In the genomic region with DNA sequence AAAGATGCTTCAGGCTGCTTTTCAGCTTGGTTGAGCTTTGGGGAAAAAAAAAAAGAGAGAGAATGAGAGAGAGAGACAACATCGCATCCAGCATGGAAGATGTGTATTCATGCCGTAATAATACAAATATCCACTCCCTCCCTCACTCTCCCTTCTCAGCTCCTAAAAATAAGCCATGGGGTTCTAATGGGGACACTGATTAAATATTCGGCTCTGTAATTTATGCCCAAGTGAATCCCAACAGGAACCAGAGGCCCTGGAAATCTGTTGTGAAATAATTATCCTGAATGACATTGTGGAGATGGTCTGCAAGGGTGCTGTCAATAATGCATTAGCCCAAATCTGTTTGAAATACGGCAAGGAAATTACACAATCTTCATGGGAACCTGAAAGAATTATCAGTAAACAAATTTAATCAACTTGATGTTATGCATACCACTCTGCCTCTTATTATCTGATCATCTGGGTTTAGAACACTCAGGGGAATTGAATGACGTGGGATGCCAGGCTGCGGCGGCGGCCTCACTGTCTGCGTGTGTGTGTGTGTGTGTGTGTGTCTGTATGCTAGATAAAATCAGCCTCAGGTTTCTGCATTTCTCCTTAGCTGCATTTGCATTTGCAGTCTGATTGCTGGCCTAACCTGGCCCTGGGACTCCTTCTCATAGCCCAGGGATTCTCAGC, we compare ENCODE assay signal across 15 mouse cellular contexts. TPM values are rescaled to one million over a fixed set of nuclear protein-coding genes. Genes with fewer than 3 reads are reported as not detected.
DNase-seq lines count a peak whose midpoint lies in the region; ATAC-seq and TF ChIP-seq lines count a peak whose summit lies in the region.
"Had no signal": no experiment of that assay in that cellular context is flagged by ENCODE, and none has a peak within 500 bp of the region (broad histone marks: within the 10 kb centered on the region; RNA-seq: fewer than 3 reads in every experiment).

No protein-coding gene starts in this region.

- WGBS in stomach, embryonic 16.5 days: 67% methylated on average over 9 of the region's 9 CpGs
- 73% methylated on average over 9 of the region's 9 CpGs for WGBS in stomach, postnatal 0 days
- 31% methylated on average over 9 of the region's 9 CpGs for WGBS in forebrain, embryonic 15.5 days
- WGBS in midbrain, embryonic 12.5 days: 54% methylated on average over 9 of the region's 9 CpGs

- H3K4me3 ChIP-seq in stomach, embryonic 16.5 days (replicated peaks; ENCODE audit: low read length): no peak overlapping the region
- H3K4me3 ChIP-seq in stomach, postnatal 0 days (ENCODE audit: low read depth, low read length): no peak overlapping the region
- H3K4me3 ChIP-seq in forebrain, embryonic 15.5 days: no peak overlapping the region
- H3K4me3 ChIP-seq in midbrain, embryonic 12.5 days: no peak overlapping the region
- H3K4me3 ChIP-seq: liver, embryonic 15.5 days had no signal

- no peak for DNase-seq in stomach, postnatal 0 days (ENCODE audit: low spot score)
- DNase-seq in urinary bladder, postnatal 36 days (ENCODE audit: low spot score in 2 of 2): peak; percentile 16 to 37
- DNase-seq in gastrocnemius, postnatal 4 days (ENCODE audit: low spot score in 2 of 2): no peak
- DNase-seq in kidney, postnatal 36 days: no peak
- DNase-seq: adrenal gland, adult 8-10 months; cerebellum, adult 18-20 months; gastrocnemius, postnatal 14 days; heart, postnatal 36 days; kidney, postnatal 10 days had no signal

- H3K27ac ChIP-seq in stomach, embryonic 16.5 days (ENCODE audit: low read length): no peak overlapping the region
- no peak overlapping the region for H3K27ac ChIP-seq in stomach, postnatal 0 days (replicated peaks)
- peak overlapping the region; percentile 69 for H3K27ac ChIP-seq in forebrain, embryonic 15.5 days (replicated peaks)
- H3K27ac ChIP-seq in midbrain, embryonic 12.5 days (replicated peaks): peak overlapping the region; percentile 64
- H3K27ac ChIP-seq: liver, embryonic 15.5 days; macrophage had no signal

- TF ChIP-seq EP300 in stomach, postnatal 0 days (optimal IDR thresholded peaks at IDR 0.05): no peak

- H3K36me3 ChIP-seq in stomach, embryonic 16.5 days (ENCODE audit: control insufficient read depth, insufficient read depth, low read length): no peaks in the 10 kb centered on the region
- no peaks in the 10 kb centered on the region for H3K36me3 ChIP-seq in stomach, postnatal 0 days (ENCODE audit: control insufficient read depth, insufficient read depth, low read length)
- no peaks in the 10 kb centered on the region for H3K36me3 ChIP-seq in forebrain, embryonic 15.5 days
- H3K36me3 ChIP-seq in midbrain, embryonic 12.5 days: no peaks in the 10 kb centered on the region
- H3K36me3 ChIP-seq: G1E; liver, embryonic 15.5 days had no signal

- no peak overlapping the region for H3K4me2 ChIP-seq in stomach, embryonic 16.5 days (ENCODE audit: low read depth, low read length)
- no peak overlapping the region for H3K4me2 ChIP-seq in stomach, postnatal 0 days (replicated peaks; ENCODE audit: low read depth)
- no peak overlapping the region for H3K4me2 ChIP-seq in forebrain, embryonic 15.5 days (replicated peaks)
- no peak overlapping the region for H3K4me2 ChIP-seq in midbrain, embryonic 12.5 days (replicated peaks)
- H3K4me2 ChIP-seq: liver, embryonic 15.5 days had no signal

- peaks cover 7% of the 10 kb centered on the region for H3K4me1 ChIP-seq in stomach, embryonic 16.5 days (ENCODE audit: control insufficient read depth, insufficient read depth, low read length)
- peaks cover 4% of the 10 kb centered on the region; the same call in 1 of the 2 replicates for H3K4me1 ChIP-seq in stomach, postnatal 0 days (replicated peaks; ENCODE audit: control insufficient read depth, insufficient read depth)
- peaks cover 43% of the 10 kb centered on the region for H3K4me1 ChIP-seq in forebrain, embryonic 15.5 days
- peaks cover 45% of the 10 kb centered on the region for H3K4me1 ChIP-seq in midbrain, embryonic 12.5 days
- H3K4me1 ChIP-seq: liver, embryonic 15.5 days had no signal

- H3K9me3 ChIP-seq in stomach, embryonic 16.5 days (replicated peaks; ENCODE audit: control insufficient read depth, low read length): peaks cover 5% of the 10 kb centered on the region; the same call in 1 of the 2 replicates
- no peaks in the 10 kb centered on the region for H3K9me3 ChIP-seq in stomach, postnatal 0 days (ENCODE audit: control insufficient read depth, low read length)
- no peaks in the 10 kb centered on the region for H3K9me3 ChIP-seq in forebrain, embryonic 15.5 days
- no peaks in the 10 kb centered on the region for H3K9me3 ChIP-seq in midbrain, embryonic 12.5 days
- H3K9me3 ChIP-seq: G1E; liver, embryonic 15.5 days had no signal

- H3K27me3 ChIP-seq in stomach, embryonic 16.5 days (ENCODE audit: control insufficient read depth, insufficient read depth, low read length): no peaks in the 10 kb centered on the region
- no peaks in the 10 kb centered on the region for H3K27me3 ChIP-seq in stomach, postnatal 0 days (ENCODE audit: control insufficient read depth, insufficient read depth, low read length)
- H3K27me3 ChIP-seq in forebrain, embryonic 15.5 days: no peaks in the 10 kb centered on the region
- H3K27me3 ChIP-seq in midbrain, embryonic 12.5 days: no peaks in the 10 kb centered on the region
- H3K27me3 ChIP-seq: liver, embryonic 15.5 days had no signal

- peak; percentile 13; the same call in 1 of the 2 replicates for ATAC-seq in stomach, embryonic 16.5 days (ENCODE audit: insufficient read depth, low FRiP score)
- no peak for ATAC-seq in stomach, postnatal 0 days (ENCODE audit: low FRiP score, low TSS enrichment)
- ATAC-seq in forebrain, embryonic 15.5 days (replicated peaks): peak; percentile 52
- ATAC-seq in midbrain, embryonic 12.5 days (ENCODE audit: low FRiP score, low read depth): no peak

- H3K9ac ChIP-seq in stomach, embryonic 16.5 days (ENCODE audit: low read length): no peak overlapping the region
- H3K9ac ChIP-seq in stomach, postnatal 0 days (ENCODE audit: low read length): no peak overlapping the region
- no peak overlapping the region for H3K9ac ChIP-seq in forebrain, embryonic 15.5 days (replicated peaks)
- H3K9ac ChIP-seq in midbrain, embryonic 12.5 days (replicated peaks): no peak overlapping the region
- H3K9ac ChIP-seq: liver, embryonic 15.5 days had no signal

- TF ChIP-seq CTCF in stomach, postnatal 0 days (IDR thresholded peaks at IDR 0.05; ENCODE audit: low read depth): no peak

RNA-seq across cellular contexts. Expression of a gene that starts 48.1 kb away (rescaled TPM):
- 701 and 860 TPM in 2 replicates for polyA plus RNA-seq in stomach, embryonic 16.5 days (2015; fragmentation: Nextera tagmentation; extraction: Ambion mirVana)
- polyA plus RNA-seq in stomach, postnatal 0 days (2015; fragmentation: Nextera tagmentation; extraction: Ambion mirVana): 1,066 and 1,112 TPM in 2 replicates
- polyA plus RNA-seq in forebrain, embryonic 15.5 days (2015; fragmentation: Nextera tagmentation; extraction: Ambion mirVana): 563 and 611 TPM in 2 replicates
- 901 and 946 TPM in 2 replicates for polyA plus RNA-seq in midbrain, embryonic 12.5 days (2016; fragmentation: Nextera tagmentation; extraction: Ambion mirVana)
- 1,000 to 10,000 TPM; 1,547 to 1,580 TPM for total RNA-seq in gastrocnemius, postnatal 4 days (2021)

RNA-seq across cellular contexts. Expression of a gene that starts 48.1 kb away (rescaled TPM):
- 14.9 and 16.9 TPM in 2 replicates for polyA plus RNA-seq in stomach, embryonic 16.5 days (2015; fragmentation: Nextera tagmentation; extraction: Ambion mirVana)
- polyA plus RNA-seq in stomach, postnatal 0 days (2015; fragmentation: Nextera tagmentation; extraction: Ambion mirVana): 6.3 and 7.0 TPM in 2 replicates
- polyA plus RNA-seq in forebrain, embryonic 15.5 days (2015; fragmentation: Nextera tagmentation; extraction: Ambion mirVana): 20.5 and 22.6 TPM in 2 replicates
- 22.5 and 24.5 TPM in 2 replicates for polyA plus RNA-seq in midbrain, embryonic 12.5 days (2016; fragmentation: Nextera tagmentation; extraction: Ambion mirVana)
- total RNA-seq in gastrocnemius, postnatal 4 days (2021): 10 to 100 TPM; 14.3 to 16.8 TPM

Comparison
In these comparisons a context has a peak if more than half of its experiments do, and no peak if none do; other contexts are left out.
1. ATAC-seq: peak in stomach, embryonic 16.5 days (single experiment) and forebrain, embryonic 15.5 days (single experiment); none in stomach, postnatal 0 days (single experiment) and midbrain, embryonic 12.5 days (single experiment).
2. H3K27ac ChIP-seq: peak in forebrain, embryonic 15.5 days (single experiment) and midbrain, embryonic 12.5 days (single experiment); none in stomach, embryonic 16.5 days (single experiment) and stomach, postnatal 0 days (single experiment).
3. DNase-seq: peak in urinary bladder, postnatal 36 days (2 of 2); none in stomach, postnatal 0 days (single experiment), gastrocnemius, postnatal 4 days (0 of 2) and kidney, postnatal 36 days (0 of 2).